Mouse (Mus musculus) left cerebral cortex, adult 8-10 months (tissue): ENCODE results near the gene Ppfia4. TPM values are rescaled to one million over a fixed set of nuclear protein-coding genes. Genes with fewer than 3 reads are reported as not detected.

Experiments used
- DNase-seq, 2 experiments: peaks; one replicate each; pipeline ENCODE4 v3.0.0; 2022; ENCODE audit warnings: low spot score in 2 of 2
- total RNA-seq, 4 experiments: library from RNA; stranded (reverse); gene quantifications; 2 replicates each; pipeline ENCODE4 v1.2.4; 2022

Gene Ppfia4
- total RNA-seq, 4 experiments from 2014 or later: 51.1 to 57.9 (median 55.8) TPM

DNA sequence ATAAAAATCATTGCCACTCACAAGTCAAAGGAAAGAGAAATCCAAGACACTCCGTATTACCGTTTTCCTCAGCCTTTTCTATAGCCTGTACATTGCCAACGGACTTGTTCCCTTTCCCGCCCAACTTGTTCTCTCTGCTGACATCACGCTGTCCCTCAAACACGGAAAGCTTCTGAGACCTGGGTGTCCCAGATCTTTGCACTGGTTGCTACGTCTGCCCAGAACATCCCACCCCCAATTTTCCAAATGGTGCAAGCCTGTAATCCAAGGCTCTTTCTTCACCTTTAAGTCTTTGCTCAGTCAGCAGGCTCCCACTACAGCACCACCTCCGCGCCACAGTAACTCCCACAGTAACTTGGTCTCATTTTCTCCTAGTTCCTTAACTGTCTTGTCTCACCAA lies 27.8 kb downstream of the Ppfia4 start:
- DNase-seq: no peak

DNA sequence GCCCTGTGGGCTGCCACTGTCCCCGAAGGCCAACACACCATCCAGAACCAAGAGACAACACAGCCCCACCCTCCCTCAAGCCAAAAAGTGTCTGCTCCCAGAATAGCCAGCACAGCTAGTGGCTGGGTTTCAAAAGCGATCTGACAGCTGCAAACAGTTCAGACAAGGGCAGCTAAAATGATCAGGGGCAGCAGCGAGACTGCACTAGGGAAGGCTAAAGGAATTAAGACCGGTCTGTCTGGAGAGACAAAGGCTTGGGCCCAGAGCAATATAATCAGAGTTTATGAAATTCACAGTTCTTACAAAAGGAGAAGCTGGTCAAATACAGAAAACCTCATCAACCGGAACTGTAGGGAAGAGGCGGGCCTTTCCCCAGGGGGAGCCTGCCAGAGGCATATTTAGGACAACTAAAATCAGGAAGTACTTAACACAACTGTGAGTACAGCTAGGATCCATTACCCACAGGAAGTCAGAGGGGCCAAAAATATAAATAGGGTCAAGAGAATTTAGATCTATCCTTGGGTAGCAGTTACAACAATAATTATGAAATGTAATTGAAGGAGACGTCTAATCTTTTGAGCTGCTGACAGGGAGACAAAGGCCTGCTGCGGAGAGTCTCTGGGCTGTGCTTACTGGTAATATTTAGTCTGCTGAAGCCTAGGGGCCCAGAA lies 30.0 kb downstream of the Ppfia4 start:
- no peak for DNase-seq

DNA sequence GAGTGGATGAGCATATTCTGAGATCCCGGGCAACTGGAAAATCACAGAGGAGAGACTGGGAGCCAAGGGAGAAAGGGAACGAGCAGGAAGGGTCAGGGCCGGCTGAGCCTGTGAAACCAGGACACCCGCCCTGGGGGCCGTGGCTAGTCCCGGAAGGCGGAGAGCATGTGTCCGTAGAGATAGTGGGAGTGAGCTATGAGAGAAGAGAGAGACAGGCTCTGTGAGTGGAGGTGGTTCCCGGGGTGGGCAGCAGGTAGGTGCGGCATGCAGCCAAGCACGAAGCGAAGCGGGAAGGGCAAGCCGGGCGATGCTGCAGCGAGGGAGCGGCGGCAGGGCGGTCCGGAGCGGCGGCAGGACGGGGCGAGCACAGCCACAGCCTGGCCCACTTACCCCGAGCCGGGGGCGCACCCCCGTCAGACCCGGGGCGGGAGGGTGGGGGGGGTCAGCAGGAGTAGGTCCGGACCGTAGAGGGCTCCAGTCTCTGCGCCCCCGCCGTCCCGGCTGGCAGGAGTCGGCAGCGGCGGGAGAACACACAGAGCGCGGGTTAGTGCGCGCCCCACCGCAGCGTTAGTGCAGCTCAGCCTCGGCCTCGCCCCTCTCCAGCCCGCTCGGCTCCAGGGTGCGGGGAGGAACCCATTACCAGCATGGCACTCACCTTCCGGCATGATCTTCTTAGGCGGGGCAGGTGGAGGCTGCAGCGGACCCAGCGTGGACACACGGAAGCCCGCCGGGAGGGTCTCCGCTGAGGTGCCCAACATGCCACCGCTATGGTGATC lies 33.9 kb downstream of the Ppfia4 start:
- DNase-seq: no peak

DNA sequence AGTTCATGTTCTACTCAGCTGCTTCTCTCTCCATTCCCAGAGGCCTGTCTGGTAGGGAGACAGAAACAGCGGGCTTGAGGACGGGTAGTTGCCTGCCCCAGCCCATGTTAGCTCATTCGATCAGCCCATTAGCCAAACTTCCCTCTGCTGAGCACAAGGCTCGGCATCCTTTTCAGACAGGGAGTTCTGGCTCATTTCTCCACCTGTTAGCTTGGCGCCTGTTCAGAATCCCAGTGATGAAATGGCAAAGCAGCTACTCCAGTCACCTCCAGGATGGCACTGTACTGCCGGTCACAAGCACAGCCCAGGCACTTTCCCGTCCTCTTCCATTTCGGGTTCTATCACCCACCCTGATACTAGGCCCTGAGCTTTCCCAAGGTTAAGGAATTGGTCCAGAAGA lies 35.5 kb downstream of the Ppfia4 start:
- DNase-seq: no peak

DNA sequence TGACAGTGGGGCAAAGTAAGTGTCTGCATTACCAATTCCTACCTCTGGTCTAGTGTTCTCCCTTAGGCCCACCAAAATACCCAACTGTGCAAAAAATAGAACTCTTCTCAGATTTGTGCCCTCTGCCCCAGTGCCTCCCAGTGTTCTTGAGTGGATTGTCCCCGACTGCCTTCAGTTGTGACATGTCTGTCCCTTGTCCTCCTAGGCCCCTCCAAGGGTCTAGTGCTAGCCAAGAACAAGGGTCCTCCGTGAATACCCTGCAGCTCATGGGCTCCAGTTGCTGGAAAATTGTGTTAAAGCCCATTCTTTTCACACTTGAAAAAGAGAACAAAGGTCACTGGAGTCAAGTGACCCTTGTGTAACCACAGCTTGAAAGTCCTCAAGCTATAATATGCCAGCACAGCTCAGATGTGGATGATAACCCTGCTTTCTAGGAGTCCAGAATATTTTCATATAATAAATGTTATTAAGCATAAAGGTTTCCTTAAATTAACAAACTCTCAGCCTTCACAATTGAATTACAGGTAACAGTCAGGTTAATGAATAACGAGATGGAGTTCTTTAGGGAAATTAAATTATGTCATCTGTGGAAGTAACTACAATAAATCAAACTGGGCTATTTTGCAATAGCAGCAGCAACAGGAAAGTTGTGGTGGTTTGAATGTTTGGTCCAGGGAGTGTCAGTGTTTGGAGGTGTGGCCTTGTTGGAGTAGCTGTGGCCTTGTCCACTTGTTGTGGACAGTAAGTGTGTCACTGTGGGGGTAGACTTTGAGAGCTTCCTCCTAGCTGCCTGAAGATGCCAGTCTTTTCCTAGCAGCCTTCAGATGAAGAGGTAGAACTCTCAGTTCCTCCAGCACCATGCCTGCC lies 38.8 kb downstream of the Ppfia4 start:
- DNase-seq: no peak

DNA sequence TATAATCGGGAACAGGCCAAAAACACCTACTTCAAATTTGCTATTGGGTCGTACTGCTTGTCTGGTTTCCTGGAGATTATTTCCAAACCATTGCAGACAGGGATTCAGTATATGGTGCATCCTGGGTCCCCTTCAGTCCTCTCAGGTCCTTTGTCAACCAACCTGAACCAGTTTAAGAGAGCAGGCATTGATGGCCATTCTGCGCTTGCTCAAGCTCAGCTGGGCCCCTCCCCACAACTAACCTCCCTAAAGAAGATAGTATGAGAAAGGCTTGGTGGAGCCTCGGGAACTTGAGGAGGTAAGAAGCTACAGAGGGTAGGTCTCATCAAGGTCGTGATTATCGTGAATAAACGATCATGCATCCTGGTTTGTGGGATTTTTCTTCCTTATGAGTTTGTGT lies 39.5 kb downstream of the Ppfia4 start:
- no peak for DNase-seq

DNA sequence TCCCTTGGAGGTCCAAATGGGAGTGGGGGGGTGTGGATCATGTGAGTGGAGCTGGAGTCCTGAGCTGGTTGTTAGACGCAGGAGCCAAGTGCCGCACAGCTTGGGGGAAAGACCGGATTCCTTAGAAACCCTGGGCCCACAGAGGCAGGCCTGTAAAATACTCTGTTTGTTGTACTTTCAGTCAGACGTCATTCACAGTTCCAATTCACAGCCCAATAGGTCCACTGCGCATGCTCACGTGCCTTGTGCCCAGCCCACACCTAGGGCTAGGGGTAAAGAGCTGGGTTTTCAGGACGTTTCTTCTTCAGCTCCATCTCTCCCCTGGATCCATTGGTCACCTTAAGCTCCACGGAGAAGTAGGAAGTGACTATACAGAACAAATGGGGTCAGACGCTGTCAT lies 40.1 kb downstream of the Ppfia4 start:
- no peak for DNase-seq

DNA sequence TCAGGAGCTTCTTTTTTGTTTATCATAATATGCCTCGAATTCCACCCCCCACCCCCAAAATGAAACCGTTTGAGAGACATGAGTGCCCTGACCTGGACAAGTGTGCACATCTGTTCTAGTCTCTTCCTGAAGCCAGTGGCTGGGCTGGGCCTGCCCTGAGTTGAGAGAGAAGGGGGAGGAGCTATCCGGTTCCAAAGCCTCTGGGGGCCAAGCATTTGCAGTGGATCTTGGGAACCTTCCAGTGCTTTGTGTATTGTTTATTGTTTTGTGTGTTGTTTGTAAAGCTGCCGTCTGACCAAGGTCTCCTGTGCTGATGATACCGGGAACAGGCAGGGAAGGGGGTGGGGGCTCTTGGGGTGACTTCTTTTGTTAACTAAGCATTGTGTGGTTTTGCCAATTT lies 40.7 kb downstream of the Ppfia4 start:
- DNase-seq: no peak

DNA sequence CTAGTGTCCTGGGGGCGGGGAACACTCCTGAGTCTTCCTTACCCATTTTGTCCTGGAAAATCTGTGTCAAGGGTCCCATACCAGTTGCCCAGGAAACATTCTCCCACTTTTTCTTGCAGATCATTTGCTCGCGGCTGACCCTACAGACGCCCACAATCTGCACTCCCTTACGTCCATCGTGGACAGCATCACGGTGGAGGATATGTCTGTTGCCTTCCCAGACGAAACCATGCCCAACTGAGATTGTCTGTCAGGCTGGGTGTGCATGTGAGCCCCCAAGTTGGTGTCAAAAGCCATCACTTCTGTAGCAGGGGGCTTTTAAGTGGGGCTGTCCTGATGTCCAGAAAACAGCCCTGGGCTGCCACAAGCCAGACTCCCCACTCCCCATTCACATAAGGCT lies 41.2 kb downstream of the Ppfia4 start:
- no peak for DNase-seq

DNA sequence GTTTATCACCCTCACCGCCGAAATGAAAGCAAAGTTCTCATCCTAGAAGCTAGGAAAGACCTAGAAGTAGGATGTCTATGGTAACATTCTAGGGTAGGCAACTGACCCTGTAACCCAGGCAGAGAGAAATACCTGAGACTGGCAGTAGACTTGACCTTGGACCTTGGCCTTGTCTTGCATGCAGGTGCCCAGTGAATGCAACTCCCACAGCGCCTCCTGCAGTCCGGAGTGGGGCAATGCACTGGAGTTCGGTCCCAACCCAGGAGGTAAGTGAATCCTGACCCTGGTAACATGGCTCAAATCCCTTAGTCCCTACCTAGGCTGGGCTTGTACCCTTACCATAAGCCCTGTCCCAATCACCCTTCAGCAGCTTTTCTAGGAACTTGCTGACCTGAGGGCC lies 41.8 kb downstream of the Ppfia4 start:
- no peak for DNase-seq

DNA sequence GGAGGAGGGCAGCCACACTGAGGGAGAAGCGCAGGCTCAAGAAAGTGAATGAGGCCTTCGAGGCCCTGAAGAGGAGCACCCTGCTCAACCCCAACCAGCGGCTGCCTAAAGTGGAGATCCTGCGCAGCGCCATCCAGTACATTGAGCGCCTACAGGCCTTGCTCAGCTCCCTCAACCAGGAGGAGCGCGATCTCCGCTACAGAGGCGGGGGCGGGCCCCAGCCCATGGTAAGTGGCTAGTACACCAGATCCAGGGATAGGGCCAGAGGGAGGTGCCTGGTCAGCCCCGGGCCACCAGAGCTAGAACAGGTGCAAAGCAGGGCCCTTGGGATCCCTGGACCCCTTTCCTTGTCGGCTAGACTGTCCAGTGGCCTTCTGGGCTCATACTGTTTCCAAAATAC lies 42.4 kb downstream of the Ppfia4 start:
- DNase-seq: no peak

DNA sequence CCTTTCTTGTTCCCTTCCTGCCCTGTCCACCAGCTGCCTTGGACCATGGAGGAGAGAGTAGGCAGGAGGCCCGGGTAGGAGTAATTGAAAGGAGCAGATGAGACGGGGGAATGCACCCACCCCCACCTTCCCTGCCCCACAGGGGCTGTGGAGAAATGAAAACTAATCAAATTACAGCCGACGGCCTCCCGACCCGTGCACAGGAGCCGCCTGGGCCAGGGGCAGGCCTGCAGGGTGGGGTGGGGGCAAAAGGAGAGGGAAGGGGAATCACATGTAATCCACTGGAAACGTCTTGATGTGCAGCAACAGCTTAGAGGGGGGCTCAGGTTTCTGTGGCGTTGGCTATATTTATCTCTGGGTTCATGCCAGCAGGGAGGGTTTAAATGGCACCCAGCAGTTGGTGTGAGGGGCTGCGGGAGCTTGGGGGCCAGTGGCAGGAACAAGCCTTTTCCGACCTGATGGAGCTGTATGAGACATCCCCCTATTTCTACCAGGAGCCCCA lies 43.1 kb downstream of the Ppfia4 start, which contains the start of gene Myog:
Gene Myog, plus strand, starts transcription at position 392 of the 502 bp plus-strand sequence.
- DNase-seq: no peak

DNA sequence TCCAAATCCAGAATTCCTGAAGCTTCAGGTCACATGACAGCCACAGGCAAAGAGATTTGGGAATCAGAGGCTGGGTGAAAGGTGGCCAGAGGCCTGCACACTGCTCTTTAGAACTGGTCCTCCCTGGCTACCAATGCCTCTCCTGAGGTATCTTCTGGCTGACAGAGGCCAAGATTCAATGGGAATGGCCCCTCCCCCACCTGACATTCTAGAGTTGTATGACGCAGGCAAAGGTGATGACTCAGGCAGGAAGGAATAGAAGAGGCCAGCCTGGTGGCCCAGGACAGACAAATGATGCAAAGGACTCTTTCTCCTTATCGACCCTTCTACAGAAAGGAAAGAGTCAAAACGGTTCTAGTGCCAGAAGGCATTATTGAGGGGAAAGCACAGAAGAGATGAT lies 44.5 kb downstream of the Ppfia4 start:
- DNase-seq: no peak

DNA sequence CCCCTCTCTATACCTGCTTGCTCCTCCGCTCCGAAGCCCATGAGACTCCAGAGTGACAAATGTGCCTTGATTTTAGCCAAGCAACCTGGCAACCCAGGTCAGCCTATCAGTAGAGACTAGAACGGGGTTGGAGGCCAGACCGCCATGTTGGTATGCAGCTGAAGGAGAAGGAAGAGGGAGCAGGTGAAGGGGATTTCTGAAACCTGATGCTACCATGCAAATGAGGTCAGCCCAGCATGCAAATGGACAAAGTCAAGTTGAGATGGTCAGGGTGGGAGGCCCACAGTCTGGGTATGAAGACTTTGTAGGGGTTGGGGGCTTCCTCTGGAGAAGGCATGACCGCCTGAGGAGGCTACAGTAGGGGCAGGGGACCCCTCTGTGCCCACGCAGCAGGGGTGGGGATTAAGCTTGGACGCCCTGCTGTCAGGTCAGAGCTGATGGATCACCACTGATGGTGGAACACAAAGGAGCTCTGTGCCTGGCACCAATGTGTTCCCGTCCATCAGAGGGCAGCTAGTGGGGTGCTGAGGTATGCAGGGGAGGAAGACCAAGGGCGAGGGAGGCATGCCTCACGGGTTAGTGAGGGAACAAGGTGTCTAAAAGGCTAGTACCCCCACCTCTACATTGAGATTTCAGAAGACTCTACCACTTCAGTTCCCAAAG lies 47.1 kb downstream of the Ppfia4 start:
- DNase-seq: no peak

DNA sequence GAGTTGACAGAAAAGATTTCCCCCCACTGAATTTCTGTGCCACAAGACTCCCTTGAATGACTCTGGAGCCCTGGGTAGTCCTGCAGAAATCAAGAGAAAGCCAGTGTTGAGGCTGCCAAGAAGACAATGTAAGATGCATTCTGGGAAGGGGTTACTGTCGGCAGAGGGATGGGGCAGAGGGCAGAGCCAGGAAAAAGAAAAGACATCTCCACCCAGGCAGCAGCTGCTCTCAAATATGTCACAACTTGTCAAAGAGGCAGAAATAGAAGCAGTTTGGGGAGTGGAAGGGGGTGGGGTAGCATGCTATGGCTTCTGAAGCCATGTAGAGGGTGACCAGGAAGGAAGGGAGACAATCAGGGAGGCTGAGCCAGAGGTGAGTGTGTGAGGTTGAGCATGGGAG lies 49.6 kb downstream of the Ppfia4 start:
- DNase-seq: no peak

DNA sequence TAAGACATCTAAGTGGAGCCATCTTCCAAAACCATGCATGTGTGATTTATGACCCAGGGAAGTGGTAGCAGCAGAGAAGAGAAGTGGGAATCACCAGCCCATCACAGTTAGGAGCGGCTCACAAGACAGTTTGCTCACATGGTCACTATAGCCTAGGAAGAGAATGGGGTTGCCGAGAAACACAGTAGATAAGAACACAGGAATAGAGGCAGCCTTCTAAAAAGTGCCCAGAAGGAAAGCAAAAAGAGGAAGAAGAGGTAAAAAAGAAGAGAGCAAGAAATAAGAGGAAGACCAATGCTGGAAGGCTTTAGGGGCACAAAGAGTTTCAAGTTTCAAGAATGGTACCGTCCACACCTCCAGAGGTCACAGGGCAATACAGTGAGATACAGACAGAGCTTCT lies 50.4 kb downstream of the Ppfia4 start:
- no peak for DNase-seq

DNA sequence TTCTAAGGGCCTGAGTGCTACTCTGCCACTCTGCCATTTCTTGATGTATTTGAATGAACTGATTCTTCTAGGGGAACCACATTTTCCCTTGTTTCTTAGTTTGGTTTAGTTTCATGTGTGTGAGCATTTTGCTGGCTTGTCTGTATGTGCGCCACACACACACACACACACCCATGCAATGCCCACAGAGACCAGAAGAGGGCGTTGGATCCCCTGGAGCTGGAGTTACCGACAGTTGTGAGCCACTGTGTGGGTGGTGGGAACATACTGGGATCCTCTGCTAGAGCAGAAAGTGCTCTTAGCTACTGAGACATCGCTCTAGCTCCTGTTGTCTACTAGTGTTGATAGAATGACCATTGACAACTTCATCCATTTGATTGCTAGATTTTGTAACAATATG lies 51.2 kb downstream of the Ppfia4 start:
- DNase-seq: no peak

DNA sequence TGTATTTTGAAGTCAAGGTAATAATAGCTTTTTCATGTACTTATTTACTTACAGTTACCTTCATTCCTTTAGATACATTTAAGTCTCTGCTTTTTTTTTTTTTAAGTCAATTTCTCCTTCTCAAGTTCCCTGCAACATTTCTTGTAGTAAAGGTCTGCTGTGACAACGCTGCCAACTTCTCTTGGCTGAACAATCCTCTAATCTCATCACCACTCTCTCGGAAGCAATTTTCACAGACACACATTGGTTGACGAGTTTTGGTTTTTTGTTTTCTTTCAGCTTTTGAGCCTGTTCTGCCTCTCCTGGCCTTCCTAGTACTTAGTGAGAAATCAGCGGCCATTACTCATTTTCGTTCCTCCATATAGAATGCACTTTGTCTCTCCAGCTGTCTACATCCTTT lies 52.6 kb downstream of the Ppfia4 start:
- DNase-seq: no peak

DNA sequence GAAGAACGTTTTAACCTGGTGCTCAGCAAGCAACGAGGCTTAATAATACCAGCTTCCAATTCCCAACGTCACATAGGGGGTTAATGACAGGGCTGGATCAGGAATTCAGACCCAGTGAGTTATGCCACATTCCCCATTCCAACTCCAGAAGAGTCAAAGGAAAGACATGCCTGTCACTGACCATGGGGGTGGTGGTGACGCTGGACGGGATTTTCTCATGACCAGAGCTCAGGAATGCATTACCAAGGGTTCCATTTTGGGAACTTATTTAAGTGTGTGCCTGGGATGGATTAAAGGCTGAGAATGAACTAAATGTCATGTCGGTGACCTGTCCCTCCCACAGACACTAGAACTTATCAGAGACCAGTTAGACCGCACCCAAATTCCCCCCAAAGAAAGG lies 55.9 kb downstream of the Ppfia4 start:
- DNase-seq: no peak

DNA sequence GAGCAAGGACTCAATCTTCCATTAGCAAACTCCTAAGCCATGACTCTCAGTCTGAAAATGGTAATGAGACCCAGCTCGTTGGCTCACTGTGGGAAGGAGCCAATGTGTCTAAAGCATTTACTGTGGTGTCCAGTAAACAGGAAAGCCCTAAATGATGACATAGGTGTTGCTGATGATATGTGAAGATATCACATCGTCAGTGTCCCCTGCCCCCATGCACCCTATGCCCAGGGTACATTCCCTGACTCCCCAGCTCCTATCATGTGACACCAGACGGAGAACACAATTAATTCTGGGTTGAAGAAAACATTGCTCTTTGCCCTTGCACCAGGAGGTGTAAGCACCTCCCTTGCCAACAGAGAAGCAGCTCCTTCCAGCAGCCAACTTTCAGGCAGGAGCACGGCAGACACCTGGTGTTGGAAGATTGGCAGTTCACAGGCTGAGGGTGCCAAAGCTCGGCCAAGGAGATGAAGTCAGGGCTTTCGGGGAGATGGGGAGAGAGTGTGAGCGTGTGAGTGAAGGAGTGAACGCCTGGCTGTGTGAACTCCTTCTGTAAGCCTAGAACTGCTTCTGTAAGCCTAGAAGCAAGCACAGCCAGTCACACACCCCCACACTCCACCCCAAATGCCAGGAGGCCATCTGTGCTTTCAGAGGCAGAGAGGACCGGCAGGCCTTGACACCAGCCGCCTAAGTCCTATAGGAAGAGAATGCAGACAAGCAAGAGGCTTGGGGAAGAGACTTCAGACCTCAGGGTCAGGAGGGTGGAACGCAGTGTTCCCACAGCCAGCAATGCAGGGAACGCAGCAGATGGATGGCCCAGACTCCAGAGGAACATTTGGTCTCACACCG lies 56.9 kb downstream of the Ppfia4 start:
- peak in 1 of 2 experiments; percentile 54 for DNase-seq
